Mouse (Mus musculus) hindbrain, embryonic 12.5 days (tissue): ENCODE data around the gene H2-Q2. TPM values are rescaled to one million over a fixed set of nuclear protein-coding genes. Genes with fewer than 3 reads are reported as not detected.
A peak's percentile ranks its signal among the peaks of the same experiment; 100 is the strongest.
"Not testable (repeated sequence)": the region's sequence is repeated elsewhere in the genome, so short reads cannot be mapped to it uniquely, and the experiment has no call there.

ENCODE experiments used
- ATAC-seq: fragments of 200-750 bp; cut with Nextera tagmentation; 2 replicates; pipeline ENCODE4 v1.8.0; 2017; ENCODE audit warnings: moderate TSS enrichment; ENCODE audit not compliant: low FRiP score
- H3K27ac ChIP-seq: fragments of 300-500 bp; sonication (generic); 2 replicates; pipeline ENCODE4 v1.5.1; 2016; ENCODE audit warnings: mild to moderate bottlenecking
- H3K27me3 ChIP-seq: fragments of 300-500 bp; sonication (generic); 2 replicates; pipeline ENCODE4 v1.6.1; 2016; ENCODE audit warnings: mild to moderate bottlenecking
- H3K36me3 ChIP-seq: fragments of 300-500 bp; sonication (generic); 2 replicates; pipeline ENCODE4 v1.6.1; 2016; ENCODE audit warnings: mild to moderate bottlenecking
- H3K4me1 ChIP-seq: fragments of 300-500 bp; sonication (generic); 2 replicates; pipeline ENCODE4 v1.6.1; 2016
- H3K4me2 ChIP-seq: fragments of 300-500 bp; sonication (generic); replicated peaks from 2 replicates; pipeline ENCODE4 v1.6.1; 2016; ENCODE audit warnings: mild to moderate bottlenecking
- H3K4me3 ChIP-seq: fragments of 300-500 bp; sonication (generic); 2 replicates; pipeline ENCODE4 v1.5.1; 2016; ENCODE audit warnings: mild to moderate bottlenecking
- H3K9ac ChIP-seq: fragments of 300-500 bp; sonication (generic); 2 replicates; pipeline ENCODE4 v1.6.1; 2016; ENCODE audit warnings: mild to moderate bottlenecking, moderate library complexity
- H3K9me3 ChIP-seq: fragments of 300-500 bp; sonication (generic); replicated peaks from 2 replicates; pipeline ENCODE4 v1.6.1; 2016; ENCODE audit warnings: mild to moderate bottlenecking
- WGBS: fragments of 180-500 bp; shearing (Covaris S2); methylation state at CpG from one replicate; pipeline ENCODE4 v1.1.7; 2016; 5-methylcytosine and 5-hydroxymethylcytosine counted together
- polyA plus RNA-seq: library from polyadenylated mRNA; unstranded; fragments of >200 nt; fragmentation: Nextera tagmentation; extraction: Ambion mirVana; gene quantifications from 2 replicates; pipeline ENCODE4 v1.2.1, GENCODE M21; 2016

Gene H2-Q2
- polyA plus RNA-seq, 1 experiment from 2014 or later: not detected

DNA sequence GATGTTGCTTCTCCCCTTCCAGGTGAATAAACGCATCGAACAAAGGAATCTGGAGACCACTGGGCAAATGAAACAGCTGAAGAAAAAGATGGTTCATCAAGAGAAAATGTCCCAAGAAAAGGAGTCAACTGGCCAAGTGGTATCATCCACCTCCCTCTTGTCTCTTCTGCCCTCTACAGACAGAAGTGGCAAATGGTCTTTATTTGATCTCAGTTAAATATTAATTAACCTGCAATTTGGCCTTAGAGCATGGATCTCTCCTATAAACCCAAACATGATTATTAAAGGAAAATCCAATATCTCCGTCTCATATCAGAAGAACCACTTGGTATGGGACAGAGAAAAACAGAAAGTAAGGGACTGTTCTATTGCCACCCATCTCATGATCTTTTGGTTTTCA, 12.3 kb upstream of the H2-Q2 start:
- H3K27ac ChIP-seq, ATAC-seq, H3K4me3 ChIP-seq, H3K4me2 ChIP-seq, H3K4me1 ChIP-seq, H3K27me3 ChIP-seq, H3K36me3 ChIP-seq, H3K9ac ChIP-seq, H3K9me3 ChIP-seq: not testable (repeated sequence)
- 53% methylated on average over 3 of the region's 3 CpGs for WGBS

DNA sequence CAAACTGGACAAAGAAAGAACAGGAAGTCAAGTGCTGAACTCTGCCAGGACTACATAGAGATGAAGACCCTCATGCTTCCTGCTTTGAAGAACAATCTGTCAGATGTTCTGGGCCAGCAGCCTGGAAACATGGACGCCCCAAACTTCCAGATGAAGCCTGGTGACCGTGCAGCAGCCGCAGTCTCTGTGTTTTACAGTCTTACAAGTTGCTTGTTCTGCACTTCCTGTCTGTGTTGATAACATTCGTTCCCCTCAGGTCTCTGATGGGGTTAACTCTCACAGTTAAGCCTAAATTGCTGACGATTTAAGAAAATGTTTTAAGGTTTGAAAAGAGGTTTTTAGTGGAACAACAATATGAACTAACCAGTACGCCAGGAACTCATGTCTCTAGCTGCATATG, 10.5 kb upstream of the H2-Q2 start:
- not testable (repeated sequence) for H3K27me3 ChIP-seq, H3K4me3 ChIP-seq
- 77% methylated on average over 6 of the region's 6 CpGs for WGBS

GRCm38 (mm10) chr17:35342711-35343476, 852 bp downstream of the H2-Q2 start:
- Histone ChIP-seq H3K9ac (peak overlapping the region; percentile 60), H3K27ac (no peak overlapping the region), H3K4me1 (peaks cover 10% of the 10 kb centered on the region), H3K4me2 (peak overlapping the region; percentile 77), H3K4me3 (peak overlapping the region; percentile 42), H3K9me3 (no peaks in the 10 kb centered on the region), H3K36me3 (no peaks in the 10 kb centered on the region), H3K27me3 (peaks cover 53% of the 10 kb centered on the region)
- ATAC-seq: no peak
- WGBS: 2% methylated on average over 43 of the region's 46 CpGs

More for the DNA sequence above, 10.5 kb upstream of the H2-Q2 start:
- not testable (repeated sequence) for ATAC-seq, H3K36me3 ChIP-seq, H3K4me1 ChIP-seq, H3K27ac ChIP-seq, H3K9me3 ChIP-seq, H3K4me2 ChIP-seq, H3K9ac ChIP-seq

GRCm38 (mm10) chr17:35347659-35348058, 5.6 kb downstream of the H2-Q2 start:
- H3K4me1 ChIP-seq, H3K9ac ChIP-seq, H3K4me2 ChIP-seq, H3K9me3 ChIP-seq, H3K36me3 ChIP-seq, H3K4me3 ChIP-seq, H3K27ac ChIP-seq, ATAC-seq: not testable (repeated sequence)
- peaks cover 25% of the 10 kb centered on the region for H3K27me3 ChIP-seq

GRCm38 (mm10) chr17:35353275-35353674, 11.2 kb downstream of the H2-Q2 start:
- not testable (repeated sequence) for H3K4me2 ChIP-seq, H3K9ac ChIP-seq, H3K27ac ChIP-seq, H3K27me3 ChIP-seq, ATAC-seq, H3K36me3 ChIP-seq, H3K4me1 ChIP-seq, H3K9me3 ChIP-seq, H3K4me3 ChIP-seq
- 76% methylated on average over 6 of the region's 6 CpGs for WGBS

GRCm38 (mm10) chr17:35354071-35354470, 12.0 kb downstream of the H2-Q2 start:
- H3K4me3 ChIP-seq: no peak overlapping the region
- no peaks in the 10 kb centered on the region for H3K36me3 ChIP-seq
- H3K4me2 ChIP-seq: no peak overlapping the region
- 75% methylated on average over 2 of the region's 2 CpGs for WGBS
- peaks cover 11% of the 10 kb centered on the region for H3K27me3 ChIP-seq
- no peak for ATAC-seq
- H3K27ac ChIP-seq: no peak overlapping the region
- peaks cover 2% of the 10 kb centered on the region for H3K4me1 ChIP-seq
- no peak overlapping the region for H3K9ac ChIP-seq
- no peaks in the 10 kb centered on the region for H3K9me3 ChIP-seq

- no peak overlapping the region for H3K27ac ChIP-seq
- H3K4me1 ChIP-seq: peaks cover 8% of the 10 kb centered on the region
- peaks cover 20% of the 10 kb centered on the region for H3K27me3 ChIP-seq
- ATAC-seq: no peak
- no peaks in the 10 kb centered on the region for H3K36me3 ChIP-seq
- no peak overlapping the region for H3K4me3 ChIP-seq
- H3K4me2 ChIP-seq: no peak overlapping the region
- no peaks in the 10 kb centered on the region for H3K9me3 ChIP-seq
- no peak overlapping the region for H3K9ac ChIP-seq
- WGBS: 33% methylated on average over 1 of the region's 1 CpGs
Observed at GRCm38 (mm10) chr17:35357086-35357485, 15.0 kb downstream of the H2-Q2 start.

- H3K4me2 ChIP-seq: peak overlapping the region; percentile 66
- peaks cover 20% of the 10 kb centered on the region for H3K27me3 ChIP-seq
- 11% methylated on average over 31 of the region's 38 CpGs for WGBS
- no peak overlapping the region for H3K27ac ChIP-seq
- peak overlapping the region; percentile 33 for H3K4me3 ChIP-seq
- H3K4me1 ChIP-seq: peaks cover 8% of the 10 kb centered on the region
- H3K9me3 ChIP-seq: peaks cover 6% of the 10 kb centered on the region; the same call in 1 of the 2 replicates
- no peaks in the 10 kb centered on the region for H3K36me3 ChIP-seq
- H3K9ac ChIP-seq: peak overlapping the region; percentile 59
- ATAC-seq: no peak
Observed at GRCm38 (mm10) chr17:35358763-35359469, 16.9 kb downstream of the H2-Q2 start.

- Histone ChIP-seq H3K9ac (peak overlapping the region; percentile 59), H3K4me2 (peak overlapping the region; percentile 66), H3K9me3 (peaks cover 6% of the 10 kb centered on the region; the same call in 1 of the 2 replicates), H3K27ac (no peak overlapping the region), H3K4me3 (peak overlapping the region; percentile 33), H3K36me3 (no peaks in the 10 kb centered on the region), H3K27me3 (peaks cover 20% of the 10 kb centered on the region), H3K4me1 (peaks cover 8% of the 10 kb centered on the region)
- WGBS: 14% methylated on average over 21 of the region's 21 CpGs
- no peak for ATAC-seq
Observed at GRCm38 (mm10) chr17:35359470-35359862, 17.4 kb downstream of the H2-Q2 start.

- peak within 1 kb of the TSS; percentile 53 for H3K9ac ChIP-seq
- no peaks in the 10 kb centered on the region for H3K9me3 ChIP-seq
- WGBS: 2% methylated on average over 12 of the region's 16 CpGs
- ATAC-seq: peak; percentile 85
- peak within 1 kb of the TSS; percentile 97 for H3K4me2 ChIP-seq
- H3K4me3 ChIP-seq: peak within 1 kb of the TSS; percentile 55
- peaks cover 6% of the 10 kb centered on the region for H3K4me1 ChIP-seq
- H3K36me3 ChIP-seq: no peaks in the 10 kb centered on the region
- H3K27me3 ChIP-seq: peaks cover 21% of the 10 kb centered on the region
- H3K27ac ChIP-seq: no peak within 1 kb of the TSS
Observed at GRCm38 (mm10) chr17:35379369-35379728, 37.3 kb downstream of the H2-Q2 start, which contains the start of gene H2-Q4. Gene H2-Q4, plus strand, starts transcription at chr17:35379617.

- Histone ChIP-seq H3K27me3 (peaks cover 21% of the 10 kb centered on the region), H3K9me3 (no peaks in the 10 kb centered on the region), H3K4me1 (peaks cover 6% of the 10 kb centered on the region), H3K9ac (peak overlapping the region; percentile 53), H3K27ac (no peak overlapping the region), H3K4me2 (peak overlapping the region; percentile 97), H3K4me3 (peak overlapping the region; percentile 55), H3K36me3 (no peaks in the 10 kb centered on the region)
- WGBS: under 1% methylated on average over 69 of the region's 70 CpGs
- ATAC-seq: peak; percentile 61
Observed at GRCm38 (mm10) chr17:35379729-35380451, 37.8 kb downstream of the H2-Q2 start.

DNA sequence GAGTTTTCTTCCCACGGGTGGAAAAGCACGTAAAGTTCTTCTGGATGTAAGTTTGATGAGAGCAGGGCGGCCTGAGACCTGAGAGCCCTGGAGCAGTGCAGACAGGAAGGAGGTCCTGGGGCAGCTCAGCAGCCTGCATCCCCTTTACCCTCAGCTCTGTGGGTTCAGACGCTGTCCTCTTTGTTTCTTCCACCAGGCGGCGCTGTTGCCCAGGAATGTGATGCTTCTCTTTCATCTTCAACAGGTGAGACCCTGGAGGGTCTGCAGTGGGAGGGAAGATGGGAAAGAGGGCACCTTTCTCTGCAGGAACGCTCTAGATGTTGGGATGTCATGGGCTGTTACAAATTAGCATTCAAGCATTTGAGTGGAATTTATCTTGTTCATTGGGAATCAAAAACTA, 47.8 kb downstream of the H2-Q2 start:
- not testable (repeated sequence) for H3K4me3 ChIP-seq, H3K4me1 ChIP-seq, H3K36me3 ChIP-seq, H3K27ac ChIP-seq, H3K9ac ChIP-seq, H3K4me2 ChIP-seq, H3K27me3 ChIP-seq, ATAC-seq, H3K9me3 ChIP-seq
- 4% methylated on average over 7 of the region's 7 CpGs for WGBS
